Comparison of ENCODE assay signal across 12 mouse cellular contexts in genomic region chr1:92048415-92049354, GRCm38 (mm10).
A peak's percentile ranks its signal among the peaks of the same experiment; 100 is the strongest.
DNase-seq lines count a peak whose midpoint lies in the region; ATAC-seq and TF ChIP-seq lines count a peak whose summit lies in the region.
"Had no signal": no experiment of that assay in that cellular context is flagged by ENCODE, and none has a peak within 500 bp of the region (broad histone marks: within the 10 kb centered on the region; RNA-seq: fewer than 3 reads in every experiment).

No protein-coding gene starts in this region.

- H3K4me1 ChIP-seq in intestine, embryonic 15.5 days (replicated peaks), result peaks cover 2% of the 10 kb centered on the region; the same call in 1 of the 2 replicates
- H3K4me1 ChIP-seq in intestine, postnatal 0 days (replicated peaks; ENCODE audit: control insufficient read depth, insufficient read depth, low read length), result no peaks in the 10 kb centered on the region
- no peaks in the 10 kb centered on the region for H3K4me1 ChIP-seq in midbrain, postnatal 0 days (ENCODE audit: insufficient read depth, low read length)

- 83% methylated on average over 4 of the region's 4 CpGs for WGBS in intestine, embryonic 15.5 days
- 77% methylated on average over 4 of the region's 4 CpGs for WGBS in intestine, postnatal 0 days
- 100% methylated on average over 4 of the region's 4 CpGs for WGBS in midbrain, postnatal 0 days

- no peaks in the 10 kb centered on the region for H3K9me3 ChIP-seq in intestine, embryonic 15.5 days
- no peaks in the 10 kb centered on the region for H3K9me3 ChIP-seq in intestine, postnatal 0 days (ENCODE audit: control insufficient read depth)
- H3K9me3 ChIP-seq in midbrain, postnatal 0 days (ENCODE audit: low read length), result no peaks in the 10 kb centered on the region
- H3K9me3 ChIP-seq: liver, embryonic 13.5 days; midbrain, embryonic 12.5 days; neural tube, embryonic 13.5 days had no signal

- H3K27me3 ChIP-seq in intestine, embryonic 15.5 days (replicated peaks), result no peaks in the 10 kb centered on the region
- H3K27me3 ChIP-seq in intestine, postnatal 0 days (replicated peaks; ENCODE audit: control insufficient read depth, insufficient read depth, low read length), result no peaks in the 10 kb centered on the region
- no peaks in the 10 kb centered on the region for H3K27me3 ChIP-seq in midbrain, postnatal 0 days (ENCODE audit: insufficient read depth, low read length)
- H3K27me3 ChIP-seq: liver, embryonic 13.5 days; midbrain, embryonic 12.5 days; neural tube, embryonic 13.5 days had no signal

- H3K36me3 ChIP-seq in intestine, embryonic 15.5 days, result no peaks in the 10 kb centered on the region
- H3K36me3 ChIP-seq in intestine, postnatal 0 days (ENCODE audit: control insufficient read depth, insufficient read depth), result no peaks in the 10 kb centered on the region
- no peaks in the 10 kb centered on the region for H3K36me3 ChIP-seq in midbrain, postnatal 0 days (ENCODE audit: insufficient read depth, low read length)
- H3K36me3 ChIP-seq: liver, embryonic 13.5 days; midbrain, embryonic 12.5 days; neural tube, embryonic 13.5 days had no signal

- DNase-seq in adipocyte (ENCODE audit: low spot score), result peak; percentile 51
- DNase-seq in skeletal muscle tissue, adult 2 months (ENCODE audit: low read depth, low spot score), result peak; percentile 63
- DNase-seq in midbrain, postnatal 0 days (ENCODE audit: low spot score), result no peak
- DNase-seq in spleen, postnatal 10 days (ENCODE audit: low spot score in 2 of 2), result no peak
- DNase-seq: kidney, postnatal 14 days; liver, embryonic 13.5 days had no signal

- H3K4me3 ChIP-seq in intestine, embryonic 15.5 days (replicated peaks), result no peak overlapping the region
- no peak overlapping the region for H3K4me3 ChIP-seq in intestine, postnatal 0 days (ENCODE audit: low read depth, low read length)
- H3K4me3 ChIP-seq in midbrain, postnatal 0 days (ENCODE audit: low read depth, low read length), result no peak overlapping the region
- H3K4me3 ChIP-seq: liver, embryonic 13.5 days; midbrain, embryonic 12.5 days; neural tube, embryonic 13.5 days had no signal

- no peak for TF ChIP-seq CTCF in intestine, postnatal 0 days (IDR thresholded peaks at IDR 0.05; ENCODE audit: low read depth)
- TF ChIP-seq CTCF in midbrain, postnatal 0 days (IDR thresholded peaks at IDR 0.05), result no peak

- no peak overlapping the region for H3K27ac ChIP-seq in intestine, embryonic 15.5 days
- no peak overlapping the region for H3K27ac ChIP-seq in intestine, postnatal 0 days (ENCODE audit: low read depth, low read length)
- H3K27ac ChIP-seq in midbrain, postnatal 0 days (ENCODE audit: low read depth, low read length), result no peak overlapping the region
- H3K27ac ChIP-seq: hindbrain, postnatal 0 days; liver, embryonic 13.5 days; midbrain, embryonic 12.5 days; neural tube, embryonic 13.5 days had no signal

- H3K9ac ChIP-seq in intestine, embryonic 15.5 days, result no peak overlapping the region
- no peak overlapping the region for H3K9ac ChIP-seq in intestine, postnatal 0 days (ENCODE audit: low read depth, low read length)
- no peak overlapping the region for H3K9ac ChIP-seq in midbrain, postnatal 0 days (replicated peaks; ENCODE audit: low read length, poor library complexity, severe bottlenecking)
- H3K9ac ChIP-seq: liver, embryonic 13.5 days; midbrain, embryonic 12.5 days; neural tube, embryonic 13.5 days had no signal

- peak; percentile 42; the same call in 1 of the 2 replicates for ATAC-seq in intestine, embryonic 15.5 days
- no peak for ATAC-seq in intestine, postnatal 0 days
- peak; percentile 31 for ATAC-seq in common myeloid progenitor, adult 5-6 weeks (replicated peaks; ENCODE audit: low read depth, poor library complexity, severe bottlenecking)
- no peak for ATAC-seq in midbrain, postnatal 0 days (ENCODE audit: low FRiP score)
- ATAC-seq: hindbrain, postnatal 0 days had no signal

- H3K4me2 ChIP-seq in intestine, embryonic 15.5 days (replicated peaks), result no peak overlapping the region
- H3K4me2 ChIP-seq in intestine, postnatal 0 days (replicated peaks; ENCODE audit: low read depth), result no peak overlapping the region
- no peak overlapping the region for H3K4me2 ChIP-seq in midbrain, postnatal 0 days (ENCODE audit: low read depth, low read length, poor library complexity, severe bottlenecking)
- H3K4me2 ChIP-seq: liver, embryonic 13.5 days; midbrain, embryonic 12.5 days; neural tube, embryonic 13.5 days had no signal

Comparison
In these comparisons a context has a peak if more than half of its experiments do, and no peak if none do; other contexts are left out.
1. ATAC-seq: peak in intestine, embryonic 15.5 days (single experiment) and common myeloid progenitor, adult 5-6 weeks (single experiment); none in intestine, postnatal 0 days (single experiment) and midbrain, postnatal 0 days (single experiment).
2. DNase-seq: peak in adipocyte (single experiment) and skeletal muscle tissue, adult 2 months (single experiment); none in midbrain, postnatal 0 days (single experiment) and spleen, postnatal 10 days (0 of 2).